Mouse (Mus musculus): ENCODE data around the gene Gpr39.

Gene Gpr39

DNA sequence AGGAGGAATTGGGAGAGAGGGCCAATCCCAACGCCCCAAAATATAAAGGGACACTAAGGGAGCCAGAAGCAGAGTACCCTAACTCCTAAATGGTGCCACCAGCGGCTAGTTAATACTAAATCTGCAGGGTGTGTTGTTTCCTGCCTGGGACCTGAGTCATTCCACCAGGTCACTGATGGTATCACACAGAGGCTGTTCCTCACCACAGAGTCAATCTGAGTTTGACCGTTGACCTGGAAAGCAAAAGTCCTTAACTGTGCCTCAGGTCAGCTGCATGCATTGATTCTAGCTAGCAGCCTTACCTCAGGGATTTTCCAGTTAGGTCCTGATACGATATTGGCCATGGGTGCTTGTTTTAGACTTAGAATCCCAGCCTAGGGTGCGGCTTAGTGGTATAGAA is 17.5 kb downstream of the Gpr39 start:
- peak; percentile 44 for DNase-seq (ENCODE audit: low spot score)

DNA sequence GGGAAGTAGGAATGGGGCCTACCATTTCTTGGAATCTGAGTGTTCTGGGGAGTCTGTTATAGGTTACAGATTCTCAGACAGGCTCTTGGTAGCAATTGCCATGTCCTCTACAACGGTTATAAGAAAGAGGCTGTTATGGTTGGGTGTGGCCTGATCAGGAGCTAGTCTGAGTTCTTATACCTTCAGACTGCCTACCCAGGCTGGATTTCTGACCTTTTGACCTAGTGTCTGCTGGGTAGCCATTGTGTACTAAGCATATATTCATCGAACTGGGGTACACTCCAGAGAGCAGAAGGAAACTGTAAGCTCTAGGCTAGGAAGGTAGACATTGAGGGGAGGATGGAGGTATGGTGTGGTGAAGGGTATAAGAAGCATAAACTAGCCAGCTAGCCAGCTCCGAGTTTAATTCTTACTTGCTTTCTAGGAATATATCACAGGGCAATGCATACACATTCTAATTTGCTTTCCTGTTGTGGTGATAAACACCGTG is 24.4 kb downstream of the Gpr39 start:
- DNase-seq (ENCODE audit: low spot score) = no peak

DNA sequence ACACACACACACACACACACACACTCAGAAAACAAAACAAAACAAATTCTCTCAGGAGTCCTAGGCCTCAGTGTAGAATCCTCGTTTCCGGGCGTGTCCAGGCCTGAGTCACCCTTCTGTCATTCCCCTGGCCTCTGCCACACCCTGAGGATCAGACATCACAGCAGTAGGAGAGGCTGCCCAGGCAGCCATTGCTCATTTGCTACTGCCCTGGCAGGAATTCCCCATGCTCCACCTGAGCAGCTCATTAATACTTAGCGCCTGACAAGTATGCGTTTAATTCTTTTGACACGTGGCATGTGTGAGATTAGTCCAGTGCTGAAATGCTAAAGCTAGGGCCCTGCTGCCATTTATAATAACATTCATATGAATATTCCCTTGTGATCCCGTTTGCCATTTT is 25.0 kb downstream of the Gpr39 start:
- DNase-seq (ENCODE audit: low spot score) = peak; percentile 74

DNA sequence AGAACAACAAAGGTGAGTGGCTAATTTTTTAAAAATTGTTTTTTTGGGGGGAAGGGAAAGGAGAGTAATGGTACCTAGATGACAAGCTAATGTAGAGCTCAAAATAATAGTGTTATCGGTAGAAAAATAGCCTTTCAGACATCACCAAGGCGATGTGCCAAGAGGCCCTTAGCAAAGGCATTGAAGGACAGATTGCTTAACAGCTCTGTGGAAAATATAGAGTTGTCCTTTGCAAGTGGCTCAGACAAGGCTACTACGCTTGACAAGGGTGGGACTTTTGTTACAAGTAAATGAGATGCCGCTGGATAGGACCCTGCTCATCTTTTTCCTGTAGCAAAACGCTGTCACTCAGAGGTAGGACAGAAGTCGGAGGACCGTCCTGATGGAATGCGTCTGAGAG is 25.5 kb downstream of the Gpr39 start:
- no peak for DNase-seq (ENCODE audit: low spot score)

DNA sequence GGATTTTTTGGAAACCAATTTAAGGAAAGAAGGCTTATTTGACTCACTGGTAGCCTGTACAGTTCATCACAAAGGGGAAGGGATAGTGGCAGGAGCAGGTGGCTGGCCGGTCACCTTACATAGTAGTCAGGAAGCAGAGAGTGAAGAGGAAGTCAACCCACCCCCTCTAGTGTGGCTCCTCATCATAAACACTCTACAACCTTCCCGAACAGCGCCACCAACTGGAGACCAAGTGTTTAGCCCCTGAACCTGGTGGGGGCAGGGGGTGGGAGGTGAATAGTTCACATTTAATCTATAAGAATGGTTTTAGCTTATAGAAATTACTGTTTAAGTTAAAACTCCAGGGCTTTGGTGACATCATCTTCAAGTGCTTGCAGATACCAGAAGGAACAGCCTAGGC is 28.6 kb downstream of the Gpr39 start:
- no peak for DNase-seq (ENCODE audit: low spot score)

DNA sequence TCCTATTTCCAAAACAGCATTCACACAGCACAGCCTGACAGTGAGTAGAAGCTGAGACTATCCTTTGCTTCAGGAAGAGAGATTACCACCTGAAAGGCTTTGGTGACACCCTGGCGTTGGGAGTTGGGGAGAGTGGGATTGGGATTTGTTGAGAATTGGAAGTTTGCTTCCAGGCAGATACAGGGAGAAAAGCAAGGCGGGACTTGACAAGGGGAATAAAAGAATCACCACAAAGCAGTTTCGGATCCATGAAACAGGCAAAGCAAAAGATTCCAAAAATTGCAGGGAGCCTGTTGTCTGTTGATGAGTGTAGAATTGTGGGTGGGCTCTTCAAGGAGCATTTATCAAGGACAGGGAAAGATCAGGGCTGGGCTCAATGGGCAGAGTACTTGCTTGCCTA is 38.5 kb downstream of the Gpr39 start:
- DNase-seq (ENCODE audit: low spot score) = no peak

DNA sequence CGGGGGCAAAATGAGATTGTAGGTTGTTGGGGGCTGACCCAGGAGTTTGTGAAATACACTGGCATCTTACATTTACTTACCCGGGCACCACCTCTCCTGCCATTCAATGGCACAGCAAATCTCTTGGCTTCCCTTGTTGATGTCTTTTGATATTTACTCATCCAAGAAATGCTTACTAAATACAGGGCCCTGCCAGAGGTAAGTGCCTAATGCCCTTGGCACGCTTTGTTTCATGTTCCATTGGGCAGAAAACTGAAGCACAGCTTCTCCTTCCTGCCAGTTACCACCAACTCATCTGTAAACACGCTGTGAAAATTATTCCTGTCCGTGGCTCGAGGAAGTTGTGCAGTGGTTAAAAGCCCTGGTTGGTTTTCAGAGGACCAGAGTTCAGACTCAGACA is 39.4 kb downstream of the Gpr39 start:
- DNase-seq (ENCODE audit: low spot score) = no peak

DNA sequence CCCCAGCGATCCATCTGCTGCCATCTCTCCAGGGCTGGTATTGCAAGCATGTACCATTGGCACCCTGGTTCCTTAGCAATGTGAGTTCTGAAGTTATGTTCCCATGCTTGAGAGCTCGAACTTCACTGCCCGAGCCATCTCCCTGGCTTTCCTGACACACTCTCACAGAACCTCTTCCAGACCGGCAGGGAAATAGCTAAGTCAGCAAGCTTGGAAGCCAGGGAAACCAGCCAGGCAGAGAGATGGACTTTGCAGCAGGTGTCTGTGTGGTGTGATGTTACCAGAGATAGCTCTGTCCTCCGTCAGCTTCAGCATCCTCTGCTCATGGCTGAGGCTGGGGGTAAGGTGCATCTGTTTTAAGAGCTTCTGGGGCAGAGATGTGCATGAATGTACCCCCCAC is 41.1 kb downstream of the Gpr39 start:
- DNase-seq (ENCODE audit: low spot score) = no peak

DNA sequence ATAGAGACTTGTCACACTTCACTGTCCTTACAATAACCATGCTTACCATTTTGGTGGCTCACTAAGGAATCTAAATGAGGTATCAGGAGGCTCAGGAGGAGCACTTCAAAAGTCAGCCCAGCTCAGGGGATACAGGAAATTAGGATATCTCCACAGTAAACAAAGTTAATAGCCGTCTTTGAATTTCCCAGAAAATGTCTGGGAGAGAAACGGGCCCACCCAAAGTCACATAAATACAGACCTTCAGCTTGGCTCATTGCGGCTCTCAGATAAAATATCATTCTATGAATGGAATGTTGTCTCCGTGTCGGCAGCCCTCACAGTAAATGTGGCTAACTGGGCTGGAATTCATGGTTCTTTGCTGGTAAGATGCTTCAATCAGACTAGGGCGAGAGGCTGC is 42.3 kb downstream of the Gpr39 start:
- DNase-seq (ENCODE audit: low spot score) = no peak

DNA sequence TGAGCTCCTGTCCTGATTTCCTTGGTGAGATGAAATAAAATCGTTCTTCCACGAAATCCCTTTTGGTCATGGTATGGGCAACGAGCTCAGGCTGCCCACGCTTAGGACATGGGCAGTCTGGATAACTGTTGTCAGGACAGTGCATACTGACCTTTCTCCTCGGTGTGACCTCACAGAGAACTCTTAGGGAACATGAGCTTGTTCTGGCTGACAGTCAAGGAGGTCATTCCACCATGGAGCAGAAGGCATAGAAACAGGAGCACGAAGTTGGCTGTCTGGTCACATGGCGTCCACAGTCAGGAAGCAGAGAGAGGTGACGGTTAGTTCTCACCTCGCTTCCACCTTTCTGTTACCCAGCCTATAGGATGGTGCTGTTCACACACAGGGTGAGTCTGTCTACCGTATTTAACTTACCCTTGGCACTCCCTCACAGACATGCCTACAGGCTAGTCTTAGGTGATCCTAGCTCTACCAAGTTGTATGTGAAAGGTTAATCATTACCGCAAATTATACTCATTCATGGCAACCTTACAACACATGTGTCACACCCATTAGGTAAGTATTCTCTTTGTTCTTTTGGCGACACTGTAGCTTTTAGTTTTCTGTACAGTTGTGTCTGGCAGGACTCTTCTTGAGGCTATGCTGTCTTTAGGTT is 44.4 kb downstream of the Gpr39 start:
- no peak for DNase-seq (ENCODE audit: low spot score)

DNA sequence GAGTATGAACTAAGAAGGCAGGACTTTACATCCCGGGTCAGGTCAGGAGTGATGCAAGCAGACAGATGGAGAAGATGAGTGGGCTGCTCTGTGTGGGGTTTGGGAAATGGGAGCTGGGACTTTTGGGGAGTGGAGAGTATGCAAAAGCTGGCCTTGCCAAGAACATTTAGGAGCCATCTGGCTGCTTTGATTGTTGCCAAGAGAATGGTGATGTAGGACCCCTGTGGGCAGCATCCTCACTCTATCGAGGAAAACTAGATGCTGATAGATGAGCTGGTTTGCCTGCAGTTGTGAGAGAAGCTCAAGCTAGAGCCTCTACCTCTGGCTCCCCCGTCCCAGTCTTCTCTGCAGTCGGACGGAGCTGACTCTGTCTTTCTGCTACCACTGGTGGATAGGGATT is 47.5 kb downstream of the Gpr39 start:
- DNase-seq (ENCODE audit: low spot score) = no peak

DNA sequence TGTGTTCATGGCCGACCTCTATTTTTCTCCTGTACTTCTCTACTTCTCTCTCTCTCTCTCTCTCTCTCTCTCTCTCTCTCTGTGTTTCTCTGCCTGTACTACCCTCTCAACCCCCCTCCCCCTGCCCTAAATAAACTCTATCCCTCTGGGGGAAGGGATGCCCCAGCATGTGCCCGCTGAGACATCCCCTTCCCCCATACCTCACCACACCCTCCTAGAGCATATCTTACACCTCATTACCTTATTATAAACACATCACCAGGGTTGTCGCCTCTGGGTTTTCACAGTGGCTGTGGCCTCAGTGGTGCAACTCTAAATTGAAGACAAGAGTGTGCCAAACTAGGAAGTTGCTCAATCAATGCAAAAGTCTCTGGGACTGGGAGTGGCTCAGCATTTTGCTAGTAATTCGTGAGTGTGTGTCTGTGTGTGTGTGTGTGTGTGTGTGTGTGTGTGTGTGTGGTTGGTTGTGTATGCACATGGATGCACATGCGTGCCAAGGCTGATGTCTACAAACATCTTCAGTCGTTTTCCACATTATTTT is 52.3 kb downstream of the Gpr39 start:
- no peak for DNase-seq (ENCODE audit: low spot score)

DNA sequence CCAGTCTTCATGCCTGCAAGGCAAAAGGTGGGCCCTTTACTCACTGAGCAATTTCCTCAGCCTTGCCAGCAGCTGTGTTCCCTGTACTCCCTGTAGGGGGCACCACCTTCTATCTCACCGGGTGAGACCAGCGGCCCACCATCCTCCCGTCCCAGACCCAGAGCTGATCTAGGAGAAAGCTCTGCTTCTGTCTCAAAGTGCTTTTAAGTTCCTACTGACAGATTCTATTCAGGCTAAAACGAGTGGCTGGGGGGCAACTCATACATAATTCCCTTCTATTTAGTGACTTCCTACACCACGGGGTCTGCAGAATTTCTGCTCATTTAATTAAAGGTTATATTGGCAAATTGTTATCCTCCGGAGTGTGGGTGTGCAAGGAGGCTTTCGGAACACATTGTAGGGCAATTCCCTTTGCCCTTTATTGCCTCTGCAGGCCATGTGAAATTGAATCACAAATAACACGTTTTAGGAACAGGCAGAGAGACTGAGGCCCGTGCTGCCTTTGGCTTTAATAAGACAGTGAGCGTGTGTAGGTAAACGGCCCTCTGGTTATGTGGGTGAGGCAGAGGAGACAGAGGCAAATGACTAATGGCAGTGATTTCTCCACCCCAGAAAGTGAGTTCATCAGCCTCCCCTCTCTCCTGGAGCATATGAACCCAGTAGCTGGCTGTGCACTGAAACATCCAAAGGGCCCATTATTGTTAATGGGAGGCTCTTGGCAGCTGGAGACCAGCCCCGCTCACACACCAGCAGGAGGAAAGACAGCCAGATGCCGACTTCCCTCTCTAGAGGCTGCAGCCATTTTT is 53.1 kb downstream of the Gpr39 start:
- no peak for DNase-seq (ENCODE audit: low spot score)

DNA sequence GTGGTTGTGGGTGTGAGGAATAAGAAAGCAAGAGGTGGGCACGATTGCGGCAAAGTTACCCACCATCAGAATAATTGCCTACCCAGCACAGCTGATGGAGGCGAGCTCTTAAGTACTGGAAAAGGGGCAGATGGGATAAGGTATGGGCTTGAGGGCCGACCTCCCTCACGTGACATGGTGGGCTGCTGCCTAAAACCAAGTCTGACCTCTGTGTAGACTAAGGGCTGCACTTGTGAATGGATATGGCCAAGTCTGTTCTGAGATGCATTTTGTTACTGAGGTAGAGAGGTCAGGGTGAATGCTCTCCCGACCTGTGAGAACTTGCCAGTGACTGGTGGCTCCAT is 53.7 kb downstream of the Gpr39 start:
- no peak for DNase-seq (ENCODE audit: low spot score)

DNA sequence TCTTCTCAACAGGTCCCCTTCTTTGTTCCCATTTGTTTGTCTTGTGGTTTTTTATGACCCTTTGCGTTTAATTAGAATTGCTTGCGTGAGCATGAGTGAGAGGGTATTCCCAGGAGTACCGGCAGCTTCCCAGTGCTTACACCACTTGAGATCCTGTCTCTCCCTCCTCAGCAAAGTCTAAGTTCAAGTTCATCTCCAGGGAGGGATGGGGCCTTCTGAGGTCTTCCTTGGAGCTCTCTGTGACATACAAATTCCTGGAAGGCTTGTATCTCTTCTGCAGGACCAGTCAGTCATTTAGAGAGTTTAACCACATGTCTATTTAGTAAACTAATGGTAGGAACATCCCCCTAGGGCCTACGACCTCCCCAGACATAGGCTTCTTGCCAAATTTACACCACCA is 55.1 kb downstream of the Gpr39 start:
- DNase-seq (ENCODE audit: low spot score) = no peak

DNA sequence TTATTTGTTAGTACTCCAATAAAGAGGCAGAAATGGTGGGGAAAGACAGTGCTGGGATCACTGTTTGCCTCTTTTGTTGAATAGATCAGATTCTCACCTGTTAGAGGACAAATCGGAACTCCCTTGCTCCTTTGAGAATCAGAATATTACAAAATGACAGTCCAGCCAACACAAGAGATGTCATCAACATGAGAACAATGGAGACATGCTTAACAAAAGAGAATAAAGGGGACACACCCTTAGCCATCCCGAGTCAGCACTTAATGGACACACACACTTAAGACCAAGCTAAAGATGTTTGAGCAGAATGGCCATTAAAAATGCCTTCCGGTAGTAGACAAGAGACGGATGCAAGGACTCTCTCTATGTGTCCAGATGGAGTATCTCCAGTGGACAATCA is 68.0 kb downstream of the Gpr39 start:
- DNase-seq (ENCODE audit: low spot score) = no peak

DNA sequence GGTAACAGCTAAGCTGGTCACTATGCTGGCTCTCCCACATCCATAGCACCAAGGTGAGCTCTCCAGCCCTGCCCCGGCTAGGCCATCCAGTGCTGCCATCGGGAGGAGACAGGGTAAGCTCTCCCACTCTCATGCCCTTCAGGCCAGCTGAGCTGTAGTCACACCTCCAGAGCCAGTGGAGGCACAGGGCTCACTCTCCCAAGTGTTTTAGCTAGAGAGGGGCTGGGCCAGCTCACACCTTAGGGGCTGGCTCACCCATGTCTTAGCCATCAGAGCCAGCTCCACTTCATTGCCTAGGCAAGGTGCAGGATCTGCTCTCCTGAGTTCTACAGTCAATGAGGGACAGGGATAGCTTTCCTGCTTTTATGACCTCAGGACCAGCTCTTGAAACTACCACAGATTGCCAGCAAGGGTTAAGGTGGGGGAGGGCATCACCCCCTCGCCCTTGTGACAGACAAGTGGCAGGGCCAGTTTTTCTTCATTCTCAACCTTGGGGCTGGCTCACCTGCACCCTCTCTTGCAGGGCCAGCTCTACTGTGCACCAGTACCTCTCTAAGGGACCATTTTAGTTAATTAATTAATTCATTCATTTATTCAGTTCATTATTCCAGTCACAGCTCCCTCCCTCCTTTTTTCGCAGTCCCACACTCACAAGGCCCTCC is 78.7 kb downstream of the Gpr39 start:
- DNase-seq (ENCODE audit: low spot score) = peak; percentile 56

DNA sequence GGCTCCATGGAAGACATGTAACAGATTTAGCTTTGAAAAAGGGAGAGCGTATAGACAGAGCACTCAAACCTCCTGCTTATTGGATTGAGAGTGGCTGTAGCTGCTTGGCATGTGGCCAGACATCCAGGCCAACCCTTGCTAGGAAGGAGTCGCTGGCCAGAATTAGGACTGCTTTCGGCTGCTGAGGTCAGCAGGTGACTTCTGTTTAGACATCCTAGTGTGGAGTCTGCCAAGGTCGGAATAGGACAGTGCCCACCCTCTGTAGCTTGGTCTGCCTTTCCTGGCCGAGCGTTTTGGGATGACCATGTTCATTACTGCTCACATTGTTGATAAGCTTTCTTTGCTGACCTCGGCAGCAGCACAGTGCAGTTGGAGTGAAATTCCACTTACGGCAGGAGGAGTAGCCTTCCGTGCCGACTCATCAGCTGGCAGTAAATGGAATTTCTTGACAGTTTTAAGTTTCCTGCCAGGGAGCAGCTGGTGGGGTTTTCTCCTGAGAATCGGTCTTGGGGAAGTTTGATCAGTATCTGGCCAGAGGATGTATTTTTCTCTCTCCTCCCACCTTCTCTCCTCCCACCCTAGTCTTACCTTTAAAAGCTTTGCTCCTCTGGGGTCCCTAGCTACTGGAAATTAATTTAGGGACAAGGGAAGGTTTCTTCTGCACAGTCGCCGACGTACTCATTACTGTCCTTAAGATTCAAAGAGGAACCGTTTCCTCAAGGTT is 83.3 kb downstream of the Gpr39 start:
- peak; percentile 48 for DNase-seq (ENCODE audit: low spot score)

DNA sequence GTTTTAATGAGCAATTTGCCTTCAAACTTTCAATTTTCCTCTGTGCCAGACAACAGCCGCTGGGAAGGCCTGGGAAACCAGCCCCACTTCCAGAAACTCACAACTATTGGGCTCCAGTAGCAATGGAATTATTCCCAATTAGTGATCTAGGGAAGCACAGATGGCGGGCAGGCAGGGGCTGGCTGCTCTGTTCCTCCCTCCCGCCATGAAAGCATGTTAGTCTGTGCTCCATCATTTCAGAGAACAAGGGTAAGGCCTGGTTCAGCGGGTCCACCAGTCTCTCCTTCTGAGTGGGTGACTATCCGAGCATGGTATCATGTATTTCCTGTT is 83.9 kb downstream of the Gpr39 start:
- DNase-seq (ENCODE audit: low spot score) = no peak

DNA sequence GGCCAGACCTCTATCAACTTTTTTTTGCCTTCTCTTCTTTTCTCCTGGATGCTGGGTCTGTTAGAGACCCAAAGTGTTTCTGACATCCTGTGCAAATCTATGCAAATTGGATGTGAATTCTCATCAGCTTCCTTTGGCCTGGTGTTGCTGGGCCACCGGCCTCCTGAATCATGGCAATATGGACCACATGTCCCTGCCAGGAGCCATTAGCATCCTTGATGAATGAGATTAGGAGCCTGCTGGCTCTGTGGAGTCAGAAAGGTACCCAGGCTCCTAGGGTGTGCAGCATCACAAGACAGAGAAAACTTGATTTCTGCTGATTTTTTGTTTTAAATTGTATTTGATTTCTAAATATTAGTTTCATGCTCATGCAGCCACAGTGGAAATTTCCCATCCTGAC is 85.3 kb downstream of the Gpr39 start:
- no peak for DNase-seq (ENCODE audit: low spot score)

DNA sequence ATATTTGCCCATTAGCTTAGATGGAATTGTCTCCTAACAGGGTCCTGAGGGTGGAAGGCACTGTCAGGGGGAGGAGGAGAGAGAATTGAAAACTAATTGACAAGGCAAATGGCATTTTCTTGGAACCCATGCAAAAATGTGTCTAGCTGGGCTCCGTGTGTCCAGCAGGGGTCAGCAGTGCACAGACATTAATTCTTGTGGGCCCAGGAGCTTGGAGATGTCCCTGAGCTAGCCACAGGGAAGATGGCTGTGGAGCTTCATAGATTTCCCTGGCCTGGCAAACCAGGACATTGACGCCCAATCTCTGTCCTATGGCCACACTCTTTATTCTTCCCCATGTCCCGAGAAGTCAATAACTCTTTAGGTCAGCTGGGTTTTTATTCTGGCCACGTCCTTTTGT is 113.0 kb downstream of the Gpr39 start:
- DNase-seq (ENCODE audit: low spot score) = peak; percentile 61

DNA sequence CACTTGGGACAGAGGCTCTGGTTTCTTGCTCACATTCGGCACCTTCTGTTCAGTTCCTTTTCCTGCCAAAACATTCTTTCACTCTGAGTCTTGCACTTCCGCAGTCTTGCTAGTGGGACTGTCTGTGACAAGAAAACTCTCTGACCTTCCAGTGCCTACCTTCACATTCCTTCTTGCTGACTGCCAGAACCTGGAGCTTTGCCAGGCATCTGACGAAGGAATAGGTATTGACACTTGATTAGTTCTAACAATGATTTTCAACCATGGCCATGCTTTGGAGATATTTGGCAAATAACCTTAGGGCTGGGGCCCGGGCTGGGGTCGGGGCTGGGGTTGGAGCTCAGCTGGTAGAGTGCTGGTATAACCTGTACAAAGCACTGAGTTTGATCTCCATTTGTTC is 123.7 kb downstream of the Gpr39 start:
- peak; percentile 52 for DNase-seq (ENCODE audit: low spot score)

DNA sequence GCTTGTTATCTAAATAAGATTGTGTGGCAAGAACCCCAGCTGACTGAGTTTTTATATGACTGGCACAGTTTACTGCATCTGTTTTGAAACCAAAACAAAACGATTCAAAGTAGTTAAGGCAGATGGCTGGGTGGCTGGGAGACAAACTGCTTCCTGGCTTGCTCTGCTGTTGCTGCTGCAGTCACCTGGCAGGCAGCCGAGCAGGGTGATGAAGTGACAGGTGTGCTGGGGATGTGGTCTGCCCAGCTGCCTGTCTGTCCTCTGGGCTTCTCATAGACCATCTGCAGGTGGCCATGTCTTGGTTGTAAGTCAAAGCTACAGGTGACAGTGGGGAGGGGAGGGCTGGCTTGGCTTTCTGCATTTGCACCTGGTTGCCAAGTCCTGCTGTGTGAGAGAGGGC is 131.6 kb downstream of the Gpr39 start:
- DNase-seq (ENCODE audit: low spot score) = no peak

Data from urinary bladder, postnatal 14 days (tissue).